Mouse (Mus musculus): Measurements from ENCODE around the gene Fhit. TPM values are rescaled to one million over a fixed set of nuclear protein-coding genes. Genes with fewer than 3 reads are reported as not detected.

The Fhit gene
- polyA plus RNA-seq, 1 experiment from 2014 or later: 6.7 TPM

DNA sequence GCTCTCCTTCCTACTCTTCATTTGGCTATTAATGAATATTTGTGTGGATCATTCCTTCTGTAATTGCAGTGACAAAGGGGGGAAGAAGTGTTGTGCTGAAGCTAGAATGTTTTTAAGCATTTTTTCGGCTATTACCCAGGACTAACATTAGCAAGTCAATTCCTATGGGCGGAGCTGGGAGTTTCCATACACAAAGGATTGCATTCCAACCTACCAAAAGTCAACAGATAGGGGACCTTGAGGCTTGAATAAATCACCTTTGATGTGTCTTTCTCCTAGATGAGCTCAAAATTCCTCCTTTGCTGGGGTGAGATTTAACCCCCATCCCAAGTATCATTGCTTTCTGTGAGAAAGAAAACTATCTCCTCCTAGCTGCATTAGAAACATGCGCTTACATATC is 1490.1 kb downstream of the Fhit start:
- H3K9ac ChIP-seq (replicated peaks; ENCODE audit: low read length): no peak overlapping the region
- ATAC-seq (ENCODE audit: low FRiP score, low TSS enrichment): no peak
- no peaks in the 10 kb centered on the region for H3K36me3 ChIP-seq (ENCODE audit: insufficient read depth, low read length)
- no peaks in the 10 kb centered on the region for H3K27me3 ChIP-seq (ENCODE audit: insufficient read depth, low read length)
- H3K27ac ChIP-seq (ENCODE audit: low read length): no peak overlapping the region
- 65% methylated on average over 3 of the region's 3 CpGs for WGBS
- no peak overlapping the region for H3K4me2 ChIP-seq (replicated peaks; ENCODE audit: low read depth, low read length)
- no peak overlapping the region for H3K4me3 ChIP-seq (ENCODE audit: low read length)
- H3K4me1 ChIP-seq (ENCODE audit: insufficient read depth, low read length): no peaks in the 10 kb centered on the region
- no peaks in the 10 kb centered on the region for H3K9me3 ChIP-seq (ENCODE audit: low read length)

DNA sequence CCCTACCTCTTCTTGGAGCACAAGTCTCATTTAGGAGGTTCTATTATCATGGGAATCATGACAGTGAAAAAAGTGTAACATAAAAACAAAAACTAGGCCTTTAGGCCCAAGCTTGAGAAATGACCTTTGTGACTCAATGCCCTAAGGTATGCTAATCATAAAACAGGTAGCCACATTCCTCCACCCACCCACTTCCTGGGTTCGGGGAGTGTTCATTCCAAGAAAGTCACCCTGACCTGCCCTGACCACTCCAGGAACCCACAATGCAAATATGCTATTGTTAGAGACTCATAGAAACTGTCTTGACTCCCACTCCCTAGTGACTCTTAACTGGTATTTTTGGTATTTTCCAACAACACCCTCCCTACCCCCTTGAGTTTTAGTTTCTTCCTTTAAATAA is 1492.1 kb downstream of the Fhit start:
- Histone ChIP-seq H3K4me3 (ENCODE audit: low read length) (no peak overlapping the region), H3K27ac (ENCODE audit: low read length) (no peak overlapping the region), H3K4me1 (ENCODE audit: insufficient read depth, low read length) (no peaks in the 10 kb centered on the region), H3K4me2 (replicated peaks; ENCODE audit: low read depth, low read length) (no peak overlapping the region), H3K27me3 (ENCODE audit: insufficient read depth, low read length) (no peaks in the 10 kb centered on the region), H3K9ac (replicated peaks; ENCODE audit: low read length) (no peak overlapping the region), H3K36me3 (ENCODE audit: insufficient read depth, low read length) (no peaks in the 10 kb centered on the region), H3K9me3 (ENCODE audit: low read length) (no peaks in the 10 kb centered on the region)
- no peak for ATAC-seq (ENCODE audit: low FRiP score, low TSS enrichment)
- 79% methylated on average over 1 of the region's 1 CpGs for WGBS

DNA sequence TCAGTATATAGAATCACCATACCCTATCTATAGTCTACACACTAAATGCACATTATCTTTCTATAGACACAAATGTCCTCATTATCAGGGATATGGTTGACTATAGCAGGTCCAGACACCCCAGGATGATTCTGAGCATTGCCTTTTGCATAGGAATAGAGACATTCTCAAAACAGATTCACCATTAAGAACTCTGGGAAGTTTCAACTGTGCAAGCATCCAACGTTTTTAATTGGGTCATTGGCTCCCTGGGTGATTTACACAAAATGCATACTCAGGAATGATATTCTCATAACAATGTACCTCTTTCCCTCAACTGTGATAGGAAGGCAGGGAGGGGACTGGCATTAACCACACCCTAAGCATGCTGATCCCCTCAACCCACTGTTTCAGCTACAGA is 1503.4 kb downstream of the Fhit start:
- Histone ChIP-seq H3K4me1 (ENCODE audit: insufficient read depth, low read length) (no peaks in the 10 kb centered on the region), H3K9ac (replicated peaks; ENCODE audit: low read length) (no peak overlapping the region), H3K27ac (ENCODE audit: low read length) (no peak overlapping the region), H3K36me3 (ENCODE audit: insufficient read depth, low read length) (no peaks in the 10 kb centered on the region), H3K4me2 (replicated peaks; ENCODE audit: low read depth, low read length) (no peak overlapping the region), H3K27me3 (ENCODE audit: insufficient read depth, low read length) (no peaks in the 10 kb centered on the region), H3K9me3 (ENCODE audit: low read length) (no peaks in the 10 kb centered on the region), H3K4me3 (ENCODE audit: low read length) (no peak overlapping the region)
- WGBS: 54% methylated on average over 1 of the region's 1 CpGs
- no peak for ATAC-seq (ENCODE audit: low FRiP score, low TSS enrichment)

DNA sequence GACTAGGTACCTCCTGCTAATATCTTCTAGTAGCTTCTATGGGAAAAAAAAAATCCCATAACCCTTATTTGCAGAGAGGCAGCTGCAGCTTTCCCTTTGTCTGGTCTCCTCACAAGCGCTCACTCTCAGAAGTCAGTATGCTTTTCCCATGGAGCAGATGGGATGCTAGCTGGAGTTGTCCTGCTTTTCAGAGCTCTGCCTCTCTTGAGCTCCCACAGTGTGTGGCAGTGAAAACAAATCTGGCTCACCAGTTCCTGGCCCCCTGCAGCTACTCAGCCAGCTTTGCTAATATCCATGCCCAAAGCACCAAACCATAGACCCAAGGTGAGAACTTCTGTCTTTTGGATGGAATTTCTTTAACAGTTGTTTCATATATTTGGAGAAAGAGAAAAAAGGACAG is 1510.4 kb downstream of the Fhit start:
- Histone ChIP-seq H3K9ac (replicated peaks; ENCODE audit: low read length) (no peak overlapping the region), H3K4me1 (ENCODE audit: insufficient read depth, low read length) (no peaks in the 10 kb centered on the region), H3K9me3 (ENCODE audit: low read length) (no peaks in the 10 kb centered on the region), H3K4me2 (replicated peaks; ENCODE audit: low read depth, low read length) (no peak overlapping the region), H3K36me3 (ENCODE audit: insufficient read depth, low read length) (no peaks in the 10 kb centered on the region), H3K27ac (ENCODE audit: low read length) (no peak overlapping the region), H3K27me3 (ENCODE audit: insufficient read depth, low read length) (no peaks in the 10 kb centered on the region), H3K4me3 (ENCODE audit: low read length) (no peak overlapping the region)
- WGBS: 91% methylated on average over 1 of the region's 1 CpGs
- no peak for ATAC-seq (ENCODE audit: low FRiP score, low TSS enrichment)

DNA sequence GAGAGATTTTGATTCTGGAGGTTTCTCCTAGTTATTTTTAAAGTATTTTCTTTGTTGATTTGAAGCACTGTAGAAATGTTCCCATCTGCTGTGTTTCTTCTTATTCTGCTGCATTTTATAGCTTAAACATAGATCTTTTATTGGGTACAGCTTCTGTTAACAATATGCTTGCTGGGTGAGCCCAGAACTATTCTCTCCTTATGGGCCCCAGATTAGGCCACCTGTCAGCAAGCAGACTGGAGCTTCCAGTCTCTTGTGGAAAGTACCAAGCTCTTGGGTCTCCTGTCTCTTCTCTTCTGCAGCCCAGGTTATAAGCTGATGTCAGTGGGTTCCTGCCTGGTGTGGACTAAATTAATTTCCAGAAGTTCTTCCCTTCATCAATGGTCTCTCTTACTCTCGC is 1513.4 kb downstream of the Fhit start:
- no peak for ATAC-seq (ENCODE audit: low FRiP score, low TSS enrichment)
- Histone ChIP-seq H3K4me3 (ENCODE audit: low read length) (no peak overlapping the region), H3K36me3 (ENCODE audit: insufficient read depth, low read length) (no peaks in the 10 kb centered on the region), H3K4me1 (ENCODE audit: insufficient read depth, low read length) (no peaks in the 10 kb centered on the region), H3K4me2 (replicated peaks; ENCODE audit: low read depth, low read length) (no peak overlapping the region), H3K9me3 (ENCODE audit: low read length) (no peaks in the 10 kb centered on the region), H3K27ac (ENCODE audit: low read length) (no peak overlapping the region), H3K9ac (replicated peaks; ENCODE audit: low read length) (no peak overlapping the region), H3K27me3 (ENCODE audit: insufficient read depth, low read length) (no peaks in the 10 kb centered on the region)
- WGBS: 88% methylated on average over 1 of the region's 1 CpGs

DNA sequence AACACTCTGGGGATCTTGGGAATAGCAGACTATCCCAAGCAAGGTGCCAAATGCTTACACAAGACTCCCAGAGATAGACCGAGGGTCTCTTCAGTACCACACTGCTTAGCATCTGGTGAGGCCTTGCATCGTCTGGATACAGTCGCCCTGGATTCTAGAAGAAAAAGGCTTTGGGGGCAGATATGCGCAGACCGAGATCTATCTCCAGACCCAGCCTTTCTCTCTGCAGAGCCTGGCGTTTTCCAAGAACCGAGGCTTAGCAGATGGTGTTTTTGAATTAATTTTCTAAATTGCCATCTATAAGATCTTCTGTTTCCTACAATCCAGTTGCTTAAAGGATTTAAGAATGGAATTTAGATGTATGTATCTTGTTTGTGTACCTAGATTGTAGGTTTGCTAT is 1515.6 kb downstream of the Fhit start:
- Histone ChIP-seq H3K4me1 (ENCODE audit: insufficient read depth, low read length) (no peaks in the 10 kb centered on the region), H3K36me3 (ENCODE audit: insufficient read depth, low read length) (no peaks in the 10 kb centered on the region), H3K27me3 (ENCODE audit: insufficient read depth, low read length) (no peaks in the 10 kb centered on the region), H3K27ac (ENCODE audit: low read length) (no peak overlapping the region), H3K4me3 (ENCODE audit: low read length) (no peak overlapping the region), H3K4me2 (replicated peaks; ENCODE audit: low read depth, low read length) (no peak overlapping the region), H3K9ac (replicated peaks; ENCODE audit: low read length) (no peak overlapping the region), H3K9me3 (ENCODE audit: low read length) (no peaks in the 10 kb centered on the region)
- 92% methylated on average over 7 of the region's 7 CpGs for WGBS
- ATAC-seq (ENCODE audit: low FRiP score, low TSS enrichment): no peak

DNA sequence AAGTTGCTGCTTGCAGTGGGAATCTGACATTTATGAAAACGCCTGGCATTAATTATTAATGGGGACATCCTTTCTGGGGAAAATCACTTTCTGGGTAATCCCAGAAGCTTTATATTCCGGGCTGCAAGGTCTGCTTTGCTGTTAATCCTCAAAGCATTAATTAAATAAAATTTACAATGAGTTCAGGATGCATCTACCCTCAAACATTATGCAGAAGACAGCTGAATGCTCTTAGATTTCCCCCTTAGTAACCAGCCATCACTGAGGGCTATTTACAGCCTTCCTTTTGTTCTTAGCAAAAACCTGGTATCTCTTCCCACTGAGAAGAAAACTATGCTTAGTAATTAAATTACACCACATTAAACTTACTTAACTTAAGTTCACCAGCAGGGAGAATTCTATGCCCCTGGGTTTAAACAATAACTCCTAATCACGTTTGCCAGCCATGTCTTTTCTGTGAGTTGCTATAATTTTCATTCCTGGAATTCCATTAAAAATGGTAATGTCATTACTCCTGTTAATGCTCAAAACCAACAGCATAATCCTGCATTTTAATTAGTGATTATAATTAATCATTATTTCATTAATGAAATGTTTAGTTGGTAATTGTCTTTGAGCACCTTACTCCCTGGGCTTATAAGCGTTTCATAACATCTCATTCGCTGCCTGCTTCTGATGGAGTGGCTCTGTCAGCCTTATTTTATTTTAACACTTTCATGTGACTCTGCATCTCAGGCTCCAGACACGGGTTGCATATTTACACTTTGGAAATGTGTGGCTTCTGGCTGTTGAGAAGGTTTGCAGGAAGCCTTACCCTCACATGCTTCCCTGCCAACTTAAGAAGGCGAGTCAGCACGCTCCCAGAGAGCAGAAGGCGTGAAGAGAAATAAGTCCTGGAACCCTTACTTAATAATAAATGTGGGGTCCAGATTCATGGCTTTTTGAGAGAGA is 1517.3 kb downstream of the Fhit start:
- Histone ChIP-seq H3K36me3 (ENCODE audit: insufficient read depth, low read length) (no peaks in the 10 kb centered on the region), H3K27ac (ENCODE audit: low read length) (no peak overlapping the region), H3K4me1 (ENCODE audit: insufficient read depth, low read length) (no peaks in the 10 kb centered on the region), H3K4me2 (replicated peaks; ENCODE audit: low read depth, low read length) (no peak overlapping the region), H3K9ac (replicated peaks; ENCODE audit: low read length) (no peak overlapping the region), H3K27me3 (ENCODE audit: insufficient read depth, low read length) (no peaks in the 10 kb centered on the region), H3K9me3 (ENCODE audit: low read length) (no peaks in the 10 kb centered on the region), H3K4me3 (ENCODE audit: low read length) (no peak overlapping the region)
- ATAC-seq (ENCODE audit: low FRiP score, low TSS enrichment): peak; percentile 39; the same call in 1 of the 2 replicates
- 44% methylated on average over 9 of the region's 9 CpGs for WGBS

DNA sequence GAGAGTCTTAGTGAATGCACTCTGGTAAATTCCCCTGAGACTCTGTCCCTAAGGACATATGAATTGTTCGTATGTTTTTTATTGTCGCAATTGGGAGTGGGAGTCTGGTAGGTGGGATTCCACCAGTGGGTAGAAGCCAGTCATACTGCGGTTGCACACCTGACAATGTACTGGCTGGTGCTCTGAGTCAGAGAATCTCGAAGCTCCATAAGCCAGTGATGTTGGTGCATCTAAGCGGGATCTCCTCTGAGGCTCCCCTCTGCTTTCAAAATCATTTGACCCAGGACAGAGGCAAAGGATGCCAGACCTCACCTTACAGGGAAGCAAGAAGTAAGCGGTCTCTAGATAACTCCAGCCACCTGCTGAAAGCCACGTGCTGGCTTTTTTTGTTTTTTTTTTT is 1518.1 kb downstream of the Fhit start:
- Histone ChIP-seq H3K36me3 (ENCODE audit: insufficient read depth, low read length) (no peaks in the 10 kb centered on the region), H3K4me3 (ENCODE audit: low read length) (no peak overlapping the region), H3K9ac (replicated peaks; ENCODE audit: low read length) (no peak overlapping the region; the same call in 1 of the 2 replicates), H3K9me3 (ENCODE audit: low read length) (no peaks in the 10 kb centered on the region), H3K4me2 (replicated peaks; ENCODE audit: low read depth, low read length) (no peak overlapping the region), H3K27ac (ENCODE audit: low read length) (no peak overlapping the region), H3K4me1 (ENCODE audit: insufficient read depth, low read length) (no peaks in the 10 kb centered on the region), H3K27me3 (ENCODE audit: insufficient read depth, low read length) (no peaks in the 10 kb centered on the region)
- no peak for ATAC-seq (ENCODE audit: low FRiP score, low TSS enrichment)
- WGBS: 74% methylated on average over 7 of the region's 7 CpGs

DNA sequence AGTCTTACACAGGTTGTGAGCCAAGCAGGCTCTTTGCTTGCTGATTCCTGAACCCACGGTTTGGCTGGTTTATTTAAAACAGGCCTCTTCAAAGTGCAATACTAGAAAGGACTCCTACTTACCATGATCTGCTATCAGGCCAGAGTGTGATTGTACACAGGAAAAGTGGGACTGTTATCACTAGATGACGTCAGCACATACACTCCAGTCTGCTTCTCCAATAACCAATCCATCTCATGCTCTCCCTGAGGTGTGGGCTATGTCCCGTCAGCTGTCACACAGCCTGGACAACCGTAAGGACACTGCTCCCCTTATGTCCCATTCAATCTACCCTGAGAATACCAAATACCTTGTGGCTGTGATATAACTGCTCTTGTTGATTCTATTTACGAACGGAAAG is 1519.2 kb downstream of the Fhit start:
- no peak overlapping the region for H3K27ac ChIP-seq (ENCODE audit: low read length)
- 84% methylated on average over 6 of the region's 6 CpGs for WGBS
- H3K27me3 ChIP-seq (ENCODE audit: insufficient read depth, low read length): no peaks in the 10 kb centered on the region
- ATAC-seq (ENCODE audit: low FRiP score, low TSS enrichment): no peak
- no peaks in the 10 kb centered on the region for H3K36me3 ChIP-seq (ENCODE audit: insufficient read depth, low read length)
- no peak overlapping the region for H3K9ac ChIP-seq (replicated peaks; ENCODE audit: low read length)
- no peak overlapping the region for H3K4me2 ChIP-seq (replicated peaks; ENCODE audit: low read depth, low read length)
- no peaks in the 10 kb centered on the region for H3K9me3 ChIP-seq (ENCODE audit: low read length)
- H3K4me1 ChIP-seq (ENCODE audit: insufficient read depth, low read length): no peaks in the 10 kb centered on the region
- no peak overlapping the region for H3K4me3 ChIP-seq (ENCODE audit: low read length)

DNA sequence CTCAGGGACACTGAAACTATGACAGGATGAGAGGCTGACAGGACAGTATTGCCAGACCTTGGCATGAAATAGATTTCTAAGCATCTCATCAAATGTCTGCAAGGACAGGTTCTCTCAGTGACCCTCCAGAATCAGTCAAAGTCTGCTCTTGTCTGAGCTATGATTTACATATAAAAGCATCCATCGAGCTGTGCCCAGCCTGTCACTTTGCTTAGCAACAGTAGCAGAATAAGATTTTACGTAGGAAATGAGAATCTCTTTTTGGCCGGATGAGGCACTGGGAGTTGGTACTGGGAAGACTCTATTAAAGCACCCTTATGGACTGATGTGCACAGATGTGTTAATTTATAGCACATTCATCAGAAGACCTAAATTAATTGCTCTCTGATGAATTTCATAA is 1519.8 kb downstream of the Fhit start:
- no peak for ATAC-seq (ENCODE audit: low FRiP score, low TSS enrichment)
- H3K4me2 ChIP-seq (replicated peaks; ENCODE audit: low read depth, low read length): no peak overlapping the region
- no peaks in the 10 kb centered on the region for H3K27me3 ChIP-seq (ENCODE audit: insufficient read depth, low read length)
- H3K9me3 ChIP-seq (ENCODE audit: low read length): no peaks in the 10 kb centered on the region
- no peaks in the 10 kb centered on the region for H3K36me3 ChIP-seq (ENCODE audit: insufficient read depth, low read length)
- WGBS: 76% methylated on average over 3 of the region's 3 CpGs
- no peak overlapping the region for H3K4me3 ChIP-seq (ENCODE audit: low read length)
- H3K27ac ChIP-seq (ENCODE audit: low read length): no peak overlapping the region
- no peaks in the 10 kb centered on the region for H3K4me1 ChIP-seq (ENCODE audit: insufficient read depth, low read length)
- H3K9ac ChIP-seq (replicated peaks; ENCODE audit: low read length): no peak overlapping the region

All from kidney, embryonic 16.5 days (tissue).